Mouse (Mus musculus) brain, embryonic 14.5 days (tissue): ENCODE measurements at regions not wholly inside any gene's neighbourhood (a gene's known extent, or its start where the extent isn't known, plus 50 kb on each side); places are given as distances from the start of the nearest gene placed in this dataset.

Source experiments
- DNase-seq: peaks from one replicate; pipeline ENCODE4 v3.0.0-alpha.2; 2011; ENCODE audit warnings: low read depth
- CTCF ChIP-seq: fragments of 200-500 bp; IDR thresholded peaks from 2 replicates; pipeline ENCODE4 v1.5.1; 2012; ENCODE audit warnings: inconsistent platforms, mild to moderate bottlenecking, moderate library complexity, borderline replicate concordance; ENCODE audit not compliant: insufficient read depth, insufficient read length; ENCODE audit errors: extremely low read depth
- POLR2A ChIP-seq: fragments of 200-500 bp; IDR thresholded peaks from 2 replicates; pipeline ENCODE4 v1.6.1; 2012; ENCODE audit warnings: mild to moderate bottlenecking, inconsistent platforms, borderline replicate concordance; ENCODE audit not compliant: poor library complexity, insufficient read depth, insufficient read length, severe bottlenecking; ENCODE audit errors: extremely low read depth

- no peak for TF ChIP-seq CTCF
- TF ChIP-seq POLR2A = no peak
- no peak for DNase-seq
These were observed 55.3 kb upstream of the Spaca1 start for GRCm38 (mm10) chr4:34105251-34105650.

DNA sequence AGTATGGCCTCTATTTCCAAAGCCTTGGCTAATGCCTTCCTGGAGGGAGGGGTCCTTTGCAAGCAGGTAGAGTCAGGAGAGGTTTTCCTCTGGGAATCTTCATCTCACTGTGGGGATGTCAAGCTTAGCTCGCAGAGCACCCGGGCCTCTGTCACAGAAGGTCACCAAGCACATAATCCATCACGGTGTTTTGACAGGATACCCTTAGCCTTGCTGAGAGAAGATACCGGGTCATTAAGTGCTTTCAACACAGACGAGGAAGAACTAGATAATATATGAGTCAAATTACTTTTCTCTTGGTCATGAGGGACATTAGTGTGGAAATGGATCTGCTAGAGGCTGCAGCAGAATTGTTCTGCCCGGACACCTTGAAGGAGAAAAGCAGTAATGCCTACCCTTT is 64.3 kb upstream of the Spaca1 start:
- TF ChIP-seq POLR2A = no peak
- TF ChIP-seq CTCF = no peak
- no peak for DNase-seq

GRCm38 (mm10) chr4:34117086-34117485 is 67.1 kb upstream of the Spaca1 start:
- DNase-seq = peak; percentile 61

DNA sequence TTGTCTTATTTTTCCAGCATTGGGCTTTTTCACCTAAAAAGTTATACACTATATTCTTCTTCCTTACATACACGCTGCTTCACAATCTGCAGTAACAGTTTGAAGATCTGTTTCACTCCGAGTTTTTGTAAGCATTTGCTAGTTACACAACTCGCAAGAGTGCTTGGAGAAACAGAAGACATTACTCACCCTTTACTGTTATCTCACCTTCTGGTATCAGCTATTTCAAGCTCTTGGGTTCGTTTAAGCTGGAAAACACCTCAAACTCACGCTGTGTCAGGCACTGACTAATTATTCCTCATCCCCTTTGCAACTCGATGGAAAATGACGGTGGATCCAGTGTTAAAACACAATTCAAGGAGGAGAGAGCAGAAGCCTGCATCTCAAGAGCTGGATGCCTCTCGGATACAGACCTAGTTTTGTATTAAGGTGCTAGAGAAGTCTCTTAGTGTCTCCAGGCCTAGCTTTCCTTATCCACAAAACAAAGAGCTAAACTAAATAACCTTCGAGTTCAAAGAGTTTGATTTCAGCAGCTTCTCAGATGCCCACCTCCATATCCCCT is 73.0 kb upstream of the Spaca1 start:
- no peak for DNase-seq
- no peak for TF ChIP-seq CTCF
- TF ChIP-seq POLR2A = no peak

More at GRCm38 (mm10) chr4:34117086-34117485, 67.1 kb upstream of the Spaca1 start:
- no peak for TF ChIP-seq CTCF
- no peak for TF ChIP-seq POLR2A

DNA sequence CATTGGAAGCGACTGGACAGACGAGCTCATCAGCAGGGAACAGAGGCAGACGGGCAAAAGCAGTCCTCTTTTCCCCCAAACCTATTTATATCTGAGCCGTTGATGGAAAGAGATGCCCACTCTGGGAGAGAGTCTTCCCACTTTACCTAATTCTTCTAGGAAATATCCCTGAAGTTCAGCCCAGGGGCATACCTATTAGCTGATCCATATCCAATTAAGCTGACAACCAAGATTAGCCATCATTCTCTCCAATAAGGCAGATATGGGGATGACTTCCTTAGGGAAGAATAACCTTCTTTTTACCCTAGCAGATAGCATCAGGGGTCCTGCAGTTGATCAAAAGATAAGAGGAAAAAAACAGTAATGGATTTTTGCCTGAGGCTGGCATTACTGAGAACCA is 78.2 kb upstream of the Spaca1 start:
- TF ChIP-seq CTCF (no peak), POLR2A (no peak)
- peak; percentile 37 for DNase-seq

GRCm38 (mm10) chr4:34146133-34146867 is 96.3 kb upstream of the Spaca1 start:
- TF ChIP-seq POLR2A = no peak
- no peak for TF ChIP-seq CTCF
- peak; percentile 83 for DNase-seq

GRCm38 (mm10) chr4:34148956-34149739 is 99.2 kb upstream of the Spaca1 start:
- peak; percentile 49 for DNase-seq

DNA sequence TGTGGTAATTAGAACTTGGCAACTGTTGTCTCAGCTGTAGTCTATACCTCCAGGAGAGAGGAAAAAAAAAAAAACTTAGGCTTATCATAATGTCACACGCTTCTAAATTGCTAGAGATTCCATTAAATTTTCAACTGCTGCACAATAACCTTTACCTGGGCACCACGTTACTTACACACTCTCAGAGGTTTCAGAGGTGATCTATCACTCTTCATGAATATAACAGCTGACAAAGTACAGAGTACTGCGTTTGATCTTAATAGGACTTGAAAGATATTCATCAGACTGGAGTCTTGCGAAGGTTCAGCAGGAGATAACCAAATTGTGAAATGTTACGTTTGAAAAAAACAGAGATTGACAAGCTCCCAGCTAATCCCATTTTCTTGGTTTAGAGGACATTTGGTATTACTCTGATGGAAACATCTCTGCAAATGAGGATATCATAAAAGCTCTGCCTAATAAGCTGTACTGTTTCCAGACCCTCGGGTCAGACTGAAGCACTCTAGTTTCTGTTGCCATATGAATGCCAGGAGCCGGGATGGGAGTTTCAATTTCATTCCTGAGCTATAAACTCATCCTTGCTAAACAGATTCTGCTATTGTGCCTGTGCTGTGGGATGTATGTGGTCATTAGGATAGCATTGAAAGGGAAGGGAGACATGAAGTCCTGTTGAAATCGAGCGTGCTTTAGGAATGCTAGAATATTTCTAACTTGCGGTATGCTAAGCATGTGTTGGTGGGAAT is 101.8 kb upstream of the Spaca1 start:
- TF ChIP-seq CTCF (no peak), POLR2A (no peak)
- peak; percentile 70 for DNase-seq

More at GRCm38 (mm10) chr4:34148956-34149739, 99.2 kb upstream of the Spaca1 start:
- TF ChIP-seq POLR2A = no peak
- no peak for TF ChIP-seq CTCF

- TF ChIP-seq CTCF (no peak), POLR2A (no peak)
- peak; percentile 43 for DNase-seq
These were observed 105.5 kb upstream of the Spaca1 start for GRCm38 (mm10) chr4:34155501-34155900.

DNA sequence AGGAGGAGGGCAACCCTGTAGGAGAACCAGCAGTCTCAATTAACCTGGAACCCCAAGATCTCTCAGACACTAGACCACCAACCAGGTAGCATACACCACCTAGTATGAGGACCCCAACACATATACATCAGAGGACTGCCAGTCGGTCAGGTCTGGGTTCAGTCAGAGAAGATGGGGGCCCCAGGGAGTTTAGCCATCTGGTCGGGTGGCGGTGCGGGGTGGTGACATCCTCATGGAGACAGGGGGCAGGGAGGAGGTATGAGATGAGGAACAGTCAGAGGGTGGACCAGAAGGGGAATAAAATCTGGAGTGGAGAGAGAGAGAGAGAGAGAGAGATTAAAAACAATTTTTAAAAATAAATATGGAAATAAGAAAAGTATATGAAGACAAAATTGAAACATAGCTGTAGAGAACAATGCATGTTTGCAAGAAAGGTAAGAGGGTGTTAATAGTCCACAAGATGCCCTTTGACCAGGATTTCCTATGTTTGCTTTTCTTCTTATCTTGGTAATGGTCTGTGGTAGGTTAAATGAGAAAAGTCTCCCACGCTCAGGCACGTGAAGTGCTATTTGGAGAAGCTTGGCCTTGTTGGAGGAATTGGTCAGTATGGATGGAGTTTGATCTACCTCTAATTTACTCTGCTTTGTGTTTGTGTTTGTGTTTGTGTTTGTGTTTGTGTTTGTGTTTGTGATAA is 108.0 kb upstream of the Spaca1 start:
- DNase-seq = no peak
- TF ChIP-seq CTCF (no peak), POLR2A (no peak)
